Mouse (Mus musculus) embryonic facial prominence, embryonic 13.5 days (tissue): ENCODE data around the gene Rapsn. TPM values are rescaled to one million over a fixed set of nuclear protein-coding genes. Genes with fewer than 3 reads are reported as not detected.
"Not testable (repeated sequence)": the region's sequence is repeated elsewhere in the genome, so short reads cannot be mapped to it uniquely, and the experiment has no call there.

Experiments used
- ATAC-seq: fragments of 200-750 bp; cut with Nextera tagmentation; 2 replicates; pipeline ENCODE4 v1.8.0; 2017; ENCODE audit warnings: low read depth; ENCODE audit not compliant: insufficient number of reproducible peaks, insufficient read depth, low FRiP score, low TSS enrichment
- H3K27ac ChIP-seq: fragments of 300-500 bp; sonication (generic); 2 replicates; pipeline ENCODE4 v1.5.1; 2015; ENCODE audit warnings: moderate library complexity, mild to moderate bottlenecking, inconsistent platforms
- H3K27me3 ChIP-seq: fragments of 300-500 bp; sonication (generic); 2 replicates; pipeline ENCODE4 v1.6.1; 2015; ENCODE audit warnings: mild to moderate bottlenecking, inconsistent platforms
- H3K36me3 ChIP-seq: fragments of 300-500 bp; sonication (generic); 2 replicates; pipeline ENCODE4 v1.6.1; 2015; ENCODE audit warnings: mild to moderate bottlenecking, inconsistent platforms
- H3K4me1 ChIP-seq: fragments of 300-500 bp; sonication (generic); 2 replicates; pipeline ENCODE4 v1.6.1; 2015; ENCODE audit warnings: inconsistent platforms
- H3K4me2 ChIP-seq: fragments of 300-500 bp; sonication (generic); 2 replicates; pipeline ENCODE4 v1.6.1; 2015; ENCODE audit warnings: moderate library complexity, mild to moderate bottlenecking, inconsistent platforms
- H3K4me3 ChIP-seq: fragments of 300-500 bp; sonication (generic); 2 replicates; pipeline ENCODE4 v1.5.1; 2015; ENCODE audit warnings: mild to moderate bottlenecking, inconsistent platforms
- H3K9ac ChIP-seq: fragments of 300-500 bp; sonication (generic); 2 replicates; pipeline ENCODE4 v1.6.1; 2015; ENCODE audit warnings: mild to moderate bottlenecking, inconsistent platforms
- H3K9me3 ChIP-seq: fragments of 300-500 bp; sonication (generic); 2 replicates; pipeline ENCODE4 v1.6.1; 2016; ENCODE audit warnings: inconsistent platforms
- WGBS: fragments of 180-500 bp; shearing (Covaris S2); methylation state at CpG from one replicate; pipeline ENCODE4 v1.1.7; 2015; ENCODE audit warnings: mixed read lengths; 5-methylcytosine and 5-hydroxymethylcytosine counted together
- polyA plus RNA-seq: library from polyadenylated mRNA; unstranded; fragments of >200 nt; fragmentation: Nextera tagmentation; extraction: Ambion mirVana; gene quantifications from 2 replicates; pipeline ENCODE4 v1.2.1, GENCODE M21; 2015

The Rapsn gene
- 3.3 and 3.4 TPM in 2 replicates for polyA plus RNA-seq

- Histone ChIP-seq H3K27me3 (no peaks in the 10 kb centered on the region), H3K36me3 (no peaks in the 10 kb centered on the region), H3K4me2 (no peak within 1 kb of the TSS), H3K4me1 (no peaks in the 10 kb centered on the region), H3K9me3 (no peaks in the 10 kb centered on the region), H3K4me3 (no peak within 1 kb of the TSS), H3K27ac (no peak within 1 kb of the TSS), H3K9ac (0 out of 2 replicates have a peak within 1 kb of the TSS, but pooled peaks have one; percentile 16)
- 0 out of 2 replicates have a peak, but pooled peaks have one; percentile 57 for ATAC-seq
- 66% methylated on average over 9 of the region's 9 CpGs for WGBS
Observed at GRCm38 (mm10) chr2:91035385-91035784, at the start of gene Rapsn. Gene Rapsn (plus strand): TSS chr2:91035620.

- Histone ChIP-seq H3K4me3 (no peak overlapping the region), H3K36me3 (no peaks in the 10 kb centered on the region), H3K4me1 (0 out of 2 replicates have a peak, but pooled peaks cover 5% of the 10 kb centered on the region), H3K9me3 (no peaks in the 10 kb centered on the region), H3K4me2 (no peak overlapping the region), H3K9ac (no peak overlapping the region), H3K27ac (no peak overlapping the region), H3K27me3 (no peaks in the 10 kb centered on the region)
- WGBS, result 83% methylated on average over 3 of the region's 3 CpGs
- no peak for ATAC-seq
Observed at GRCm38 (mm10) chr2:90986055-90986454, 49.4 kb upstream of the Rapsn start.

- ATAC-seq, result no peak
- Histone ChIP-seq H3K4me3 (no peak overlapping the region), H3K27ac (no peak overlapping the region), H3K27me3 (no peaks in the 10 kb centered on the region), H3K4me1 (no peaks in the 10 kb centered on the region), H3K9ac (no peak overlapping the region), H3K9me3 (no peaks in the 10 kb centered on the region), H3K36me3 (peaks cover 85% of the 10 kb centered on the region), H3K4me2 (no peak overlapping the region)
- WGBS, result 98% methylated on average over 8 of the region's 8 CpGs
Observed at GRCm38 (mm10) chr2:91008536-91008935, 26.9 kb upstream of the Rapsn start.

GRCm38 (mm10) chr2:91013881-91014280, 21.5 kb upstream of the Rapsn start:
- Histone ChIP-seq H3K4me1 (no peaks in the 10 kb centered on the region), H3K27ac (no peak overlapping the region), H3K36me3 (peaks cover 82% of the 10 kb centered on the region), H3K9ac (no peak overlapping the region), H3K4me2 (no peak overlapping the region), H3K4me3 (no peak overlapping the region), H3K9me3 (no peaks in the 10 kb centered on the region), H3K27me3 (no peaks in the 10 kb centered on the region)
- 86% methylated on average over 2 of the region's 2 CpGs for WGBS
- ATAC-seq, result no peak

- no peak for ATAC-seq
- Histone ChIP-seq H3K4me2 (no peak overlapping the region), H3K36me3 (peaks cover 76% of the 10 kb centered on the region), H3K9ac (no peak overlapping the region), H3K4me3 (no peak overlapping the region), H3K9me3 (no peaks in the 10 kb centered on the region), H3K4me1 (no peaks in the 10 kb centered on the region), H3K27me3 (no peaks in the 10 kb centered on the region), H3K27ac (no peak overlapping the region)
- WGBS, result 80% methylated on average over 4 of the region's 4 CpGs
Observed at GRCm38 (mm10) chr2:91015386-91015785, 20.0 kb upstream of the Rapsn start.

GRCm38 (mm10) chr2:91018061-91018788, 17.2 kb upstream of the Rapsn start:
- 89% methylated on average over 8 of the region's 8 CpGs for WGBS
- Histone ChIP-seq H3K4me3 (no peak overlapping the region), H3K27me3 (no peaks in the 10 kb centered on the region), H3K9ac (no peak overlapping the region), H3K36me3 (peaks cover 71% of the 10 kb centered on the region), H3K4me2 (no peak overlapping the region), H3K4me1 (no peaks in the 10 kb centered on the region), H3K9me3 (no peaks in the 10 kb centered on the region), H3K27ac (no peak overlapping the region)
- ATAC-seq, result no peak

- ATAC-seq, result no peak
- H3K9ac ChIP-seq, result no peak overlapping the region
Observed at GRCm38 (mm10) chr2:91019911-91020310, 15.5 kb upstream of the Rapsn start.

GRCm38 (mm10) chr2:91022266-91022665, 13.2 kb upstream of the Rapsn start:
- not testable (repeated sequence) for H3K4me1 ChIP-seq, H3K4me3 ChIP-seq, H3K9ac ChIP-seq, H3K9me3 ChIP-seq, H3K27me3 ChIP-seq, ATAC-seq, H3K27ac ChIP-seq, H3K4me2 ChIP-seq
- H3K36me3 ChIP-seq, result peaks cover 39% of the 10 kb centered on the region
- WGBS, result 94% methylated on average over 7 of the region's 7 CpGs

More at GRCm38 (mm10) chr2:91019911-91020310, 15.5 kb upstream of the Rapsn start:
- 100% methylated on average over 3 of the region's 3 CpGs for WGBS
- Histone ChIP-seq H3K4me2 (no peak overlapping the region), H3K4me1 (no peaks in the 10 kb centered on the region), H3K9me3 (no peaks in the 10 kb centered on the region), H3K4me3 (no peak overlapping the region), H3K27ac (no peak overlapping the region), H3K27me3 (no peaks in the 10 kb centered on the region), H3K36me3 (peaks cover 54% of the 10 kb centered on the region)

- no peak overlapping the region for H3K4me2 ChIP-seq
- H3K36me3 ChIP-seq, result peaks cover 31% of the 10 kb centered on the region
- WGBS, result 78% methylated on average over 2 of the region's 2 CpGs
- no peak overlapping the region for H3K27ac ChIP-seq
- no peak for ATAC-seq
- no peak overlapping the region for H3K9ac ChIP-seq
- H3K4me1 ChIP-seq, result no peaks in the 10 kb centered on the region
- H3K27me3 ChIP-seq, result no peaks in the 10 kb centered on the region
- no peak overlapping the region for H3K4me3 ChIP-seq
- H3K9me3 ChIP-seq, result no peaks in the 10 kb centered on the region
Observed at GRCm38 (mm10) chr2:91023131-91023530, 12.3 kb upstream of the Rapsn start.

GRCm38 (mm10) chr2:91023956-91024355, 11.5 kb upstream of the Rapsn start:
- no peaks in the 10 kb centered on the region for H3K27me3 ChIP-seq
- no peak for ATAC-seq
- H3K4me1 ChIP-seq, result no peaks in the 10 kb centered on the region
- no peaks in the 10 kb centered on the region for H3K9me3 ChIP-seq
- no peak overlapping the region for H3K4me3 ChIP-seq
- H3K4me2 ChIP-seq, result no peak overlapping the region
- WGBS, result 97% methylated on average over 1 of the region's 1 CpGs
- no peak overlapping the region for H3K9ac ChIP-seq
- no peak overlapping the region for H3K27ac ChIP-seq
- H3K36me3 ChIP-seq, result peaks cover 27% of the 10 kb centered on the region

GRCm38 (mm10) chr2:91025081-91025516, 10.3 kb upstream of the Rapsn start:
- peaks cover 20% of the 10 kb centered on the region for H3K36me3 ChIP-seq
- H3K9me3 ChIP-seq, result no peaks in the 10 kb centered on the region
- no peak overlapping the region for H3K4me2 ChIP-seq
- ATAC-seq, result no peak
- WGBS, result 91% methylated on average over 1 of the region's 1 CpGs
- H3K4me1 ChIP-seq, result no peaks in the 10 kb centered on the region
- H3K27me3 ChIP-seq, result no peaks in the 10 kb centered on the region
- no peak overlapping the region for H3K27ac ChIP-seq
- H3K4me3 ChIP-seq, result no peak overlapping the region
- no peak overlapping the region for H3K9ac ChIP-seq

- H3K27ac ChIP-seq, result no peak overlapping the region
- ATAC-seq, result no peak
- 83% methylated on average over 1 of the region's 1 CpGs for WGBS
- no peak overlapping the region for H3K4me2 ChIP-seq
- H3K36me3 ChIP-seq, result 0 out of 2 replicates have a peak, but pooled peaks cover 6% of the 10 kb centered on the region
- no peaks in the 10 kb centered on the region for H3K27me3 ChIP-seq
- no peak overlapping the region for H3K9ac ChIP-seq
- H3K4me1 ChIP-seq, result no peaks in the 10 kb centered on the region
- no peaks in the 10 kb centered on the region for H3K9me3 ChIP-seq
- no peak overlapping the region for H3K4me3 ChIP-seq
Observed at GRCm38 (mm10) chr2:91026491-91026890, 8.9 kb upstream of the Rapsn start.
